Mouse (Mus musculus): ENCODE results near the gene Il12rb1. TPM values are rescaled to one million over a fixed set of nuclear protein-coding genes. Genes with fewer than 3 reads are reported as not detected.

Gene Il12rb1
- polyA plus RNA-seq, 2 experiments = 0.13 TPM; not detected in 1

DNA sequence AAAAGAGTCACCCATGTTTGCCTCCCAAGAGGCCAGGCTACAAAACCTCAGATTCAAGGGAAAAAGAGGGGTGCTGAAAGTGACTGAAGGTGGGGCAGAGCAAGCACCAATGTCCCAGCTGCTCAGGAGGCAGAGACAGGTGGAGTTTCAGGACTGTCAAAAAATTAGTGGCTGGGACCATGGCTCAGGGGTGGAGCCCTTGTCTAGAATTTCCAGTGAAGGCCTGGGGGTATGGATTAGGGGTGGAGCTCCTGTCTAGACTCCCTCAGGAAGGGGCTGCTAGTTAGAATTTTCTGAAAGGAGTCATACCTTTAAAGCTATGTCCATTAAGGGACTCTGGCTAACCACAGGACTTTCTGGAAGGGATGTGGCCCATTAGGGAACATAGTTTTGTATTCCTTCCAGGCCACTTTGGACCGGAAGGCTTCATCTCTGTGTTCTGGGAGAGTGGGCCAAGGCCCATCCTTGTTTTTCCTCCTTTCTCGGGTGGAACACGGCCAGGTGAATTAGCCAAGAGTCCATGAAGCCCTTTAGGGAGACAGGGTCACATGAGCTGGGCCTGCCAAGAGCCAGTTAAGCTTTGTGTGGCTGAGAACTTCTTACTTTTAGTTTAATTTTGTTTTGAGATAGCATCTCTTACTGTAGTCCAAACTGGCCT, 41.2 kb downstream of the Il12rb1 start:
- TF ChIP-seq POLR2A (IDR thresholded peaks at IDR 0.05; ENCODE audit: borderline replicate concordance, extremely low read depth, insufficient read depth, insufficient read length) = no peak
- H3K4me1 ChIP-seq (ENCODE audit: control insufficient read depth, insufficient read depth, low read length) = peaks cover 3% of the 10 kb centered on the region; the same call in 1 of the 2 replicates
- no peak for ATAC-seq (ENCODE audit: low FRiP score, low read depth)

DNA sequence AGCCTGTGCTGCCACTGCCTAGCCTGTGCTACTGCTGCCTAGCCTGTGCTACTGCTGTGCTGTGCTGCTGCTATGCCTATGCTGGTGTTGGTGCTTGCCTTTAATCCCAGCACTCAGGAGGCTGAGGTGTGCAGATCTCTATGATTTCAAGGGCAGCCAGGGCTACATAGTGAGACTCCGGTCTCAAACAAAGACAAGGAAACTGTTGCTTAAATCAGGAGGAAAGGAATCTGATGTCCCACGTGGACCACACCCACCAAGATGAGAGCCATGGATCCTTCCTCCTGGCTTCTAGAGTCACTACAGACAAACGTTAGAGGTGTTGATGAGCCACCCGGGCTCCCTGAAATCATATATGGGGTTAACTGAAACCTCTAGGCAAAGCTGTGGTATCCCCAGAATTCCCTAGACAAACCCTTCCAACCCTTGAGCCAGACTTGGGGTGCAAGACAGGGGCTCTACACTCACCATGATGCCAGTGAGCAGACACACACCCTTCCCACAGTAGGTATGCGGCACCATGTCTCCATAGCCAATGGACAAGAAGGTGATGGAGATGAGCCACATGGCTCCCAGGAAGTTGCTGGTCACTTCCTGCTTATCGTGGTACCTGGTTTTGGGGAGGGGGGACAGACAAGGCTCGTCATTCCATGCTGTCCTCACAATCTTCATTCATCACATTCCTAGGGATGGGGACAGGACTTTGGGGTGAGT, 42.0 kb downstream of the Il12rb1 start:
- WGBS = 79% methylated on average over 7 of the region's 7 CpGs
- H3K4me2 ChIP-seq (replicated peaks; ENCODE audit: low read depth, low read length, severe bottlenecking) = no peak overlapping the region
- H3K9me3 ChIP-seq (ENCODE audit: control insufficient read depth, low read length) = no peaks in the 10 kb centered on the region
- ATAC-seq (ENCODE audit: low FRiP score, low read depth) (no peak), DNase-seq (ENCODE audit: low spot score) (no peak)
- no peak overlapping the region for H3K27ac ChIP-seq (replicated peaks; ENCODE audit: low read depth, low read length)
- peaks cover 3% of the 10 kb centered on the region; the same call in 1 of the 2 replicates for H3K4me1 ChIP-seq (ENCODE audit: control insufficient read depth, insufficient read depth, low read length)
- TF ChIP-seq POLR2A (IDR thresholded peaks at IDR 0.05; ENCODE audit: borderline replicate concordance, extremely low read depth, insufficient read depth, insufficient read length) = no peak
- H3K4me3 ChIP-seq (replicated peaks; ENCODE audit: low read length) = no peak overlapping the region
- no peaks in the 10 kb centered on the region for H3K36me3 ChIP-seq (ENCODE audit: control insufficient read depth, insufficient read depth, low read length)
- no peak overlapping the region for H3K9ac ChIP-seq (ENCODE audit: low read depth, low read length, severe bottlenecking)
- H3K27me3 ChIP-seq (ENCODE audit: control insufficient read depth, insufficient read depth, low read length) = no peaks in the 10 kb centered on the region

More for the DNA sequence above, 41.2 kb downstream of the Il12rb1 start:
- no peaks in the 10 kb centered on the region for H3K9me3 ChIP-seq (ENCODE audit: control insufficient read depth, low read length)
- no peak overlapping the region for H3K9ac ChIP-seq (ENCODE audit: low read depth, low read length, severe bottlenecking)
- H3K27me3 ChIP-seq (ENCODE audit: control insufficient read depth, insufficient read depth, low read length) = no peaks in the 10 kb centered on the region
- no peak for DNase-seq (ENCODE audit: low spot score)
- WGBS = 83% methylated on average over 3 of the region's 3 CpGs
- no peaks in the 10 kb centered on the region for H3K36me3 ChIP-seq (ENCODE audit: control insufficient read depth, insufficient read depth, low read length)
- no peak overlapping the region for H3K4me2 ChIP-seq (replicated peaks; ENCODE audit: low read depth, low read length, severe bottlenecking)
- no peak overlapping the region for H3K4me3 ChIP-seq (replicated peaks; ENCODE audit: low read length)
- no peak overlapping the region for H3K27ac ChIP-seq (replicated peaks; ENCODE audit: low read depth, low read length)

DNA sequence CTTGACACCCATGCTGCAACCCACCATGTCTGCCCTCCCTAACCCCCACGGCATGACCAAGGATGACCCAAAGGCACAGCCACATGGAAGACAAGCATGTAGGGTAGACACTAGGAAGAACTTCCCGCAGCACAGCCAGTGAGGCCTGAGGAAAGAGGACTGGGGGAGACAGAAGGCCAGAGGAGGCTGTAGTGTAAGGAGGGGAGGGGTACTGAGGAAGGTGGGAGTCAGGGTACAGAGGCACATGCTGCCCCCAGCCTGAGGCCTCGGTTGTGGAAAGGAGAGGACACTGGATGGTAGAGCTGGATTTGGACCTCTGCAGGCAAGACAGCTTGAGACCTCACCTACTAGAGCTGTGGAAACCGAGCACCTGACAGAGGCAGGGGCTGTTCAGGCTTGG, 42.7 kb downstream of the Il12rb1 start:
- no peaks in the 10 kb centered on the region for H3K27me3 ChIP-seq (ENCODE audit: control insufficient read depth, insufficient read depth, low read length)
- no peak overlapping the region for H3K9ac ChIP-seq (ENCODE audit: low read depth, low read length, severe bottlenecking)
- H3K9me3 ChIP-seq (ENCODE audit: control insufficient read depth, low read length) = no peaks in the 10 kb centered on the region
- no peaks in the 10 kb centered on the region for H3K36me3 ChIP-seq (ENCODE audit: control insufficient read depth, insufficient read depth, low read length)
- no peak for TF ChIP-seq POLR2A (IDR thresholded peaks at IDR 0.05; ENCODE audit: borderline replicate concordance, extremely low read depth, insufficient read depth, insufficient read length)
- no peak for ATAC-seq (ENCODE audit: low FRiP score, low read depth)
- WGBS = 76% methylated on average over 4 of the region's 4 CpGs
- H3K27ac ChIP-seq (replicated peaks; ENCODE audit: low read depth, low read length) = no peak overlapping the region
- DNase-seq (ENCODE audit: low spot score) = no peak
- no peak overlapping the region for H3K4me3 ChIP-seq (replicated peaks; ENCODE audit: low read length)
- no peak overlapping the region for H3K4me2 ChIP-seq (replicated peaks; ENCODE audit: low read depth, low read length, severe bottlenecking)
- peaks cover 3% of the 10 kb centered on the region; the same call in 1 of the 2 replicates for H3K4me1 ChIP-seq (ENCODE audit: control insufficient read depth, insufficient read depth, low read length)

DNA sequence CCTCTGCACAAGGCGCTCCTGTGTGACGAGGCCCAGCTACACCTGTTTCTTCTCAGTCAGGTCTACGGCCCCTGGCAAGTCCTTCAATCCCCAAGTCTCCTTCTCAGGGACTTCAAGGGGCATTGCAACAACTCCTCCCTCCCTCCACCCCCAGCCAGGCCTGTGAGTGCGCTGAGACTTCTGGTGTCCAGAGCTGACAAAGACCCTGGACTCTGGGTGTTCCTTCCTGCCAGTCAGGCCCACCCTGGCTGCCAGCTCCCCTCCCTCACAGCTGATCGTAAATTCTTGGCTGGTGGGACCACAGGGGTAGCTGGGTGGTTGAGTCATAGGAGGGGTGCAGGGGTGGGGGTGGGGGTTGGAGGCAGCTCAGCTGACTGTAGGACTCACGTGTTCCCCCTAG, 43.6 kb downstream of the Il12rb1 start:
- 0 out of 2 replicates have a peak, but pooled peaks have one; percentile 24 for ATAC-seq (ENCODE audit: low FRiP score, low read depth)
- Histone ChIP-seq H3K27ac (replicated peaks; ENCODE audit: low read depth, low read length) (no peak overlapping the region), H3K27me3 (ENCODE audit: control insufficient read depth, insufficient read depth, low read length) (no peaks in the 10 kb centered on the region), H3K36me3 (ENCODE audit: control insufficient read depth, insufficient read depth, low read length) (no peaks in the 10 kb centered on the region), H3K9me3 (ENCODE audit: control insufficient read depth, low read length) (no peaks in the 10 kb centered on the region), H3K9ac (ENCODE audit: low read depth, low read length, severe bottlenecking) (peak overlapping the region; percentile 31; the same call in 1 of the 2 replicates), H3K4me2 (replicated peaks; ENCODE audit: low read depth, low read length, severe bottlenecking) (no peak overlapping the region), H3K4me3 (replicated peaks; ENCODE audit: low read length) (no peak overlapping the region), H3K4me1 (ENCODE audit: control insufficient read depth, insufficient read depth, low read length) (peaks cover 8% of the 10 kb centered on the region; the same call in 1 of the 2 replicates)
- no peak for DNase-seq (ENCODE audit: low spot score)
- WGBS = 30% methylated on average over 6 of the region's 6 CpGs
- no peak for TF ChIP-seq POLR2A (IDR thresholded peaks at IDR 0.05; ENCODE audit: borderline replicate concordance, extremely low read depth, insufficient read depth, insufficient read length)

DNA sequence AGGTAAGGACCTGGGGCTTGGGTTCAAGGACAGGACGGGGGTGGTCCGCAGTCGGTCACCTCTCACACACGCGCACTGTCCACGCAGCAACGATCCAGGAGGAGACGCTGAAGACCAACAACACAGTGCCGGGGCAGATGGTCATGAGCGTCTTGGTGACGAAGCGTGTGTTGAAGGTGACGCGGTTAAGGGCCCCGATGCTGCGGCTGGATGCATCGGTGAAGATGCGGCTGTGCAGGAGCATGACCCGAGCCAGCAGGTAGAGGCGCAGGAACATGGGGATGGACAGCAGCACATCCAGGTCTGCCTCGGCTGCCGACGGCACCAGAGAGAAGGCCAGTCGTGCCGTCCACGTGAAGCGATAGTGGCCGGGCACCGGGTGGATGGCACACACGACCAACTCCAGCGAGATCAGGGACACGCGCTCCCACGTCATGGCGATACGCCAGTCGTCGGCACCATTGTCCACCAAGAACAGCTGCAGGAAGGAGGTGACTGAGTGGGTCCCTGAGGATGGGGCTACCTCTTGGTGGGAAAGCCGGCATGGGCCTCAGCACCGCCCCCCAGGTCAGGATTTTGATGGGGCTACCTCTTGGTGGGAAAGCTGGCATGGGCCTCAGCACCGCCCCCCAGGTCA, 44.5 kb downstream of the Il12rb1 start:
- no peak overlapping the region for H3K9ac ChIP-seq (ENCODE audit: low read depth, low read length, severe bottlenecking)
- H3K27ac ChIP-seq (replicated peaks; ENCODE audit: low read depth, low read length) = no peak overlapping the region
- DNase-seq (ENCODE audit: low spot score) (no peak), ATAC-seq (ENCODE audit: low FRiP score, low read depth) (no peak)
- no peak for TF ChIP-seq POLR2A (IDR thresholded peaks at IDR 0.05; ENCODE audit: borderline replicate concordance, extremely low read depth, insufficient read depth, insufficient read length)
- no peak overlapping the region for H3K4me3 ChIP-seq (replicated peaks; ENCODE audit: low read length)
- H3K27me3 ChIP-seq (ENCODE audit: control insufficient read depth, insufficient read depth, low read length) = no peaks in the 10 kb centered on the region
- H3K9me3 ChIP-seq (ENCODE audit: control insufficient read depth, low read length) = no peaks in the 10 kb centered on the region
- 88% methylated on average over 41 of the region's 41 CpGs for WGBS
- H3K4me2 ChIP-seq (replicated peaks; ENCODE audit: low read depth, low read length, severe bottlenecking) = no peak overlapping the region
- peaks cover 16% of the 10 kb centered on the region for H3K4me1 ChIP-seq (ENCODE audit: control insufficient read depth, insufficient read depth, low read length)
- no peaks in the 10 kb centered on the region for H3K36me3 ChIP-seq (ENCODE audit: control insufficient read depth, insufficient read depth, low read length)

All from limb, embryonic 14.5 days (tissue).